Mouse (Mus musculus): ENCODE measurements at regions not wholly inside any gene's neighbourhood (a gene's known extent, or its start where the extent isn't known, plus 50 kb on each side); places are given as distances from the start of the nearest gene placed in this dataset.
A peak's percentile ranks its signal among the peaks of the same experiment; 100 is the strongest.

DNA sequence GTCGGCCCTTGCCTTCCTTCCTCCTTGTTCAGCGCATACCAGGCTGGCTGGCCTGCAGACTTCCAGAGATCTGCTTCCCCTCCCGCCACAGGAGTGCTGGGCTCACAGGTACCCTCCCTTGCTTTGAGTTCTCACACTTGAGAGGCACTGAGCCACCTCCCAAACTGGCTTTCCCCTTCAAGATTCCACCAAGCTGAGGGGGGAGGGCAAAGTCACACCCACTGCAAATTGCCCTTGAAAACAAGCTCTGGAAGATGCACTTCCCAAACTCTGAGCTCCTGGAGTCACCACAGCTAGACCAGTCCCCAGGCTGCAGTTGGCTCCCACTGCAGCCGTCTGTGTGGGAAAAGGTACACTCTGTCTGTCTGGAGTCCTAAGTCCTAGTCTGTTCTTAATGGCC lies 142.1 kb upstream of the Slc22a12 start:
- DNase-seq (ENCODE audit: low spot score in 2 of 2) = no peak

DNA sequence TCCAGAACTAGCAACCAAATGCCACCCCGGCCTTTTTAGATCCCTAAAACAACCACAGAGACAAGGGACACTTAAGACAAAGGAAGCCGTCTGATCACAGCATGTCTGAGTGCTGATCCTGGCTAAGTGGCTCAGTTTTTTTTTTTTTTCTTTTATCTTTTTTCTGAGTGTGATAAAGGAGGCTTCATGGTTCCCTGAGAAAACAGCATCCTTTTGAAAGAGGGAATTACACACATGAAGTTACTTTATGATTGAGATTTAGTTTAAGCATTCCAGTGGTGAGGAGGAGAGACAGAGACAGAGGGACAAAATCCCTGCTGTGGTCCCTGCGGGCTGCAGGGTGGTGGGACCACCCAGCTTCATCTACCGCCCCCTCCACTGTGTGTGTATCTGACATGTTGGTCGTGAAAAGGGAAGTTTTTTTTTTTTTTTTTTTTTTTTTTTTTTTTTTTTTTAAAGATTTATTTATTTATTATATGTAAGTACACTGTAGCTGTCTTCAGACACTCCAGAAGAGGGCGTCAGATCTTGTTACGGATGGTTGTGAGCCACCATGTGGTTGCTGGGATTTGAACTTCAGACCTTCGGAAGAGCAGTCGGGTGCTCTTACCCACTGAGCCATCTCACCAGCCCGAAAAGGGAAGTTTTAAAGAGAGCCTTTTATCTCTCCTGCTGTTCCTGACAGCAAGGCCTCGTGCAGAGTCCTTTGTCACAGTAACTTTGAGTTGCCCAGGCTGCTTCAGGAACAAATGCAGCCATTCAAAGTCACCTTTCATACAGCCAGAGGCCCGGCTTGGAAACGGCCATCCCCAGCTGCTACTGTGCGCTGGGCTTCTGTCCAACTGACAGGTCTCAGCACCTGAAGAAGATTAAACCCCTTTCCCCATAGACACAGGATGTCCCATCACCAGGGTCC lies 136.8 kb upstream of the Slc22a12 start:
- peak in 1 of 2 experiments; percentile 29 for DNase-seq (ENCODE audit: low spot score in 2 of 2)

DNA sequence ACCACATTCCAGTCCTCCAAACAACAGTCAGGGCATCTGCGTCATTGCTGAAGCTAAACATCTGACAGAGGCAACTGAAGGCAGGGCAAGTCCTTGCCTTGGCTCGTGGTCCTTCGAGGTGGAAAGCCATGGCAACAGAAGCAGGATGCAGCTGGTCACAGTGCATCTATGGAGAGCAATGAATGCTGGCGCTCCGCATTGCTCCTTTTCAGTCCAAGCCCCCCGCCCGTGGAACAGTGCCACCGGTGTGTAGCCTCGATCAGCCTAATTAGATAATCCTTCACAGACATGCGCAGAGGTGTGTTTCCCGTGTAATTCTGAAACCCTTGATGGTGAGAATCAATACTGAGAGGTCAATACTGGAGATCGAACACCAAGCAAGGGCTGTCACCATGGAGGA lies 134.7 kb upstream of the Slc22a12 start:
- no peak for DNase-seq (ENCODE audit: low spot score in 2 of 2)

DNA sequence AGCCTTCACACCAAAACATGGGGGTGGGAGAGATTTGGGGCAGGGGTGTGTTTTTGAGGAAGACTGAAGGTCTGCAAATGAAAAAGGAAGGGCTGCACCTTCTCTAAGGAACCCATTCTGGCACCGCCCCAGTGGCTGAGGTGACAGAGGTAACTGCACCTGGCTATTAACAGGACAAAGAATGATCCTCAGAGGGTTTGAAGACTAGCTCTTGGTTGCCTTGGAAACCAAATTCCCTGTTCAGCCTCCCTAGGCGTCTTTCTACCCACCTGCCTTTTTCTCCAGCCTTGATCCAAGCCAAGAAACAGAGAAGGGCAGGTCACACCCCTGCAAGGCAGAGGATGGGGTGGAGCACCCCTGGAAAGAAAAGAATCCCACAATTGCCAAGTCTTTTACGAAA lies 132.8 kb upstream of the Slc22a12 start:
- no peak for DNase-seq (ENCODE audit: low spot score in 2 of 2)

DNA sequence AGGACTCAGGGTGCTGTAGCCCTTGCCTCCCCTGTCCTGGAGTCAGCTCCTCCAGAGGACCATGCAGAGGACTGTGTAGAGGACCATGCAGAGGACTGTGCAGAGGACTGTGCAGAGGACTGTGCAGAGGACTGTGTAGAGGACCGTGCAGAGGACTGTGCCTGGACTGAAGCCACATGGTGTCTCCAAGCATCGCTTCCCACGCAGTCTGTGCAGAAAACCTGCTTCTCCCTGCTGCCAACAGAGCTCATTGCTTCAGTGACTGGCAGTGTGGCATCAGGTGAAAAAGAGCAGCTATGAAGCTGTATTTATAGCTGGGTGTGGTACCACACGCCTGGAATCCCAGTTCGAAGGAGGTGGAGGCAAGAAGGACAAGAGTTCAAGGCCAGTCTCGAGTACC lies 128.9 kb upstream of the Slc22a12 start:
- no peak for DNase-seq (ENCODE audit: low spot score in 2 of 2)

DNA sequence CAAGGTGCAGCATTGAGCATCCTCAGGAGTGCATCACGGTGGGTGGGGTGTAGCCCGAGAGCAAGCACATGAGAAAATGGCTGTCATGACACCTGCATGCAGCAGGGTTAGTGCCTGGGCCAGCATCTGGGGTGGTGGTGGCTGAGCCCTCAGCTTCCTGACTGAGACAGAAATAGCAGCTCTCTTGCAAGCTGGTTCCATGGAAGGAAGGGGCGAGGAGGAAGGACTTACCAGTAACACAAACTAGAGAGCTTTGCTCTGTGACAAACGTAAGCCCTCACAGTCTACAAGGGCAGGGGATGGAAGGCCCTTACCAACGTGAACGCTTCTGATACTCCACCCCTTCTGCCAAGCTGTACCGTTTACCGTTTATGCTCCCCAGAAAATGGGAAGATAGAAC lies 127.0 kb upstream of the Slc22a12 start:
- no peak for DNase-seq (ENCODE audit: low spot score in 2 of 2)

DNA sequence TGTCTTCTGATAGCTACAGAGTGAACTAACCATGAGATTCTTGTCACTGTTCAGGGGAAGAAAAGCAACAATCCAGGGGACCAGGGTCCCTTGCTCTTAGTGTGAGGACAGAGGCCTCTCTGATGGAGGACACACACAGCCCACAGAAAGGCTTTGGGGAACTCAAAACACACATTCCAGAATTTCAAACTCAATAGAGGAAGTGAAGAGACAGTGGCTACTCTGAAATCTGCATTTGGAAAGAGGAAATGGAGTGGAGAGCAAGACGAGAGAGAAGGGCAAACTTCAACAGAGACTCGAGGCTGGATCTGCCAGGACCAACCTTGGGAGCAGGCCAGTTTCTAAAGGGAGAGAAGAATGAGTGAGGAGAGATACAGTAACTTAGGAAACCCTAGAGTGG lies 125.7 kb upstream of the Slc22a12 start:
- DNase-seq (ENCODE audit: low spot score in 2 of 2) = no peak

DNA sequence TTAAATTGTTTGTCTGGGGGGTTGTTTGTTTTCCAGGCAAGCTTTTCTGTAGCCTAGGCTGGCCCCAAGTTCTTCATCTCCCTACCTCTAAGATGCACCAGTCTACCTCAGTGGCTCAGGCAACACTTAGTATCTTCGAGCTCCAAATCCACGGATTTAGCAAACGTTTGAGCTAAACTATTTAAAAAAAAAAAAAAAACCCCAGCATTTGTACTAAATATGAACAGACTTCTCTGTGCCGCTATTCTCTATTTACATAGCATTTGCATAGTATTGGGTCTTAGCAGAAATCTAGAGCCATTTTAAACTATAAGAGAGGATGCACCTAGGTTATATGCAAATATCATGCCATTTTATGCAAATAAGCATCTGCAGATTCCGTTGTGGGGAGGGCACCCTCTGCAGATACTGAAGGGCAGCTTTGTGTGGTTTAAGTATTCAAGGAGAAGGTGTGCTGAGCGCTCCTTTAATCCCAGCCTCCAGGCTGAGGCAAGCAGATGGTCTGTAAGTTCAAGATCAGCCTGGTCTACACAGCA lies 123.4 kb upstream of the Slc22a12 start:
- DNase-seq (ENCODE audit: low spot score in 2 of 2) = no peak

DNA sequence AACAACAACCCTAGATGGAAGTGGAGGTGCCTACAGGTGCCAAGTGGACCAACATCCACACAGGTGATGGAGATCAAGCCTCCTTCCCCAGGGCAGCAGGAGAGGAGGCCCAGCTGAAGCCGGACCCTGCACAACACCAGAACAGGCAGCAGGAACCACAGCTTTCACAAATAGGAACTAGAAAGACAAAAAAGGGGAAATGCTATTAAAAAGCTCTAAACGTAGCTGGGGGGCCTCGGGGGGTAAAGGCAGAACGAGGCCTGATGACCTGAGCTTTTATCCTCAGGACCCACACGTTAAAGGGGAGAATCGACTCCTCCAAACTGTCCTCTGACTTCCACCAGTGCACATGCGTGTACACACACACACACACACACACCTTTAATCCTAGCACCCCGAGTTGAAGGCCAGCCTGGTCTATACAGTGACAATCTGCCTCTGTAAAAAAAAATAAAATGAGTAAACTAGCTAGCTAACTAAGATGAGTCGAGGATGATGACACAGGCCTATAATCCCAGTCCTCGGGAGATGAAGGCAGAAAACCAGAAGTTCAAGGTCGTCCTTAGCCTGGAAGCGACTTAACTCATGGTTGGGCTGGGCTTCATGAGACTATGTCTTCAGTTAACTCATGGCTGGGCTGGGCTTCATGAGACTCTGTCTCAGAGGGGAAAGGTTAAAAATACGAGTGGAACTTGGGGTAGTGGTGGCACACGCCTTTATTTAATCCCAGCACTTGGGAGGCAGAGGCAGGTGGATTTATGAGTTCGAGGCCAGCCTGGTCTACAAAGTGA lies 122.6 kb upstream of the Slc22a12 start:
- DNase-seq (ENCODE audit: low spot score in 2 of 2) = no peak

DNA sequence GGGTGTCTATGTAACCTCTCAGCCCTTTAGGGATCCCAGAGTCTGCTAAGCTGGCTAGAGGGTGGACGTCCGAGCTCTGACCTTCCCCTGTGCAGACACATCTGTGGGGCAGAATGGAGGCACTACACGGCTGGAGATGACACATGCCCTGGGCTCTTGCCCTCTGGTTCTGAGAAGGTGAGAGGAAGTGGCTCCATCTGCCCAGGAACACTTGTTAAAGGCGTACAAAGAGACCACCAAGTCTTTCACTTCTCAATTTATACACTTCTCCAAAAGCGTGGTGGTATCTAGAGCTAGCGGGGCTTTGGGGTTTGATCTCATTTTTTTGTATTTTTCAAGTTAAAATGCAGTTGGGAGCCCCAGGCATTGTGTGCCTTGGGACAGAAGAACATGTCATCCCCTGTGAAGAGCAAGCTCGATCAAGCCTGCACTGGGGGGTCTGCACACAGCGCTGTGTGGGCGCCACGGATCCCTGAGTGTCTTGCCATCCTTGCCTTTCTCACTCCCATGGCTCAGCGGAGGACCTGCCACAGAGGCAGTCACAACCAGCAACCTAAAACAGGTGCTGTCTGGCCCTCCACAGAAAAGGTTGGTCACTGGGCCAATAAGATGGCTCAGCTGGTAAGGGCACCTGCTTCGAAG lies 121.6 kb upstream of the Slc22a12 start:
- peak in 1 of 2 experiments; percentile 23 for DNase-seq (ENCODE audit: low spot score in 2 of 2)

DNA sequence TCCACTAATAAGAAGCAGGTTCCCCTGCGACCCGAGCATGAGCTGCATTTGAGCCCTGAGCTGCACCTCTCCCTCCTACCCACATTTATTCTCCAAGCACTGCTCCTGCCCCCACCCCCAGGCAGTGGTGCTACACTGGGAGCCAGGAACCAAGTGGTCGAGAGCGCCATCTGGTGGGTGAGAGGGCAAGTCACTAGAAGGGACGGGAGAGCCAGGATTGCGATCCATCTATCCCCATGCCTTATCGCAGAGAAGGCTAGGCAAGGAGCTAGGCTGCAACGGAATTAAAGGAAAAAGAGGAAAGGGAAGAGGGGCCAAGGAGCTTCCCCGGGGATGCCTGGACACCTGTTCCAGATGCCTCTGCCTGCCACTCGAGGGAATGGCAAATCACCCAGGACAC lies 120.6 kb upstream of the Slc22a12 start:
- DNase-seq (ENCODE audit: low spot score in 2 of 2) = peak; percentile 47 to 65

DNA sequence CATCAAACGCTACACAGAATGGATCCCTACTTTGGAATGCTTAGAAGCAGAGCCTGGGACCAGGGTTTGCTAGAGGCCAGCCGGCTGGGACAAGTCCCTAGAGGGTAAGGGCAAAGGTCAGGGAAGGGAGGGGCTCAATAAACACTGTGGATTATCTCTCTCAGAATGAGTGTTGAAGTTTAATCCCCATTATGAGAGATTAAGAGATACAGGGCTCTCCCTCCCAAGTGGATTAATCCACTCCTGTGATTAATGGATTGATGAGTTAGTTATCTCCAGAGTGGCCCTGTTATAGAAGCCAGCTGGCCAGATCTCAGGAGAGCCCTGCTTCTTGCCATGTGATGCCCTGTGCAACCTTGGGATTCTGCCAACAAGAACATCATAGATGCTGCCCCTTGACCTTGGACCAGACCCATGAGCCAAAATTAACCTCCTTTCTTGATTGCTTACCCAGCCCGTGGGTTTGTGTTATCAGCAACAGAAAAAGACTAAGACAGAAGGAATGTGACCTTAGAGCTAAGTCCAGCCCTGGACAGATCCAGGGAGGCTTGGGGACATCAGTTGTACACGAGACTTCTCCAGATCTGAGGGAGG lies 119.6 kb upstream of the Slc22a12 start:
- no peak for DNase-seq (ENCODE audit: low spot score in 2 of 2)

DNA sequence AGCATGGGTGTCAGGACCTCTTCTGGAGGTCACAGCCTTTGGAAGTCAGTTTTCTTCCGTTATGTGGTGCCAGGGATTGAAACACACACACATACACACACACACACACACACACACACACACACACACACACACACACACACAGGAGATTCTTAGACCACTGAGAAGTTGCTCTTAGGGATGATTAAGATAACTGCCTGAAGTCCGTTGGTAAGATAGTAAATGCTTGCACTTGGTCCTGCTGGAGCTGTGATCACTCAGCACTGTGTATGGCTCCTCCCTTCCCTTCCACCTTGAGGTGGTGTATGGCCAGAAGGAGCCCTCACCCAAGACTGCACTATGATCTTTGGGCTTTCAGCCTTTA lies 118.7 kb upstream of the Slc22a12 start:
- DNase-seq (ENCODE audit: low spot score in 2 of 2) = no peak

DNA sequence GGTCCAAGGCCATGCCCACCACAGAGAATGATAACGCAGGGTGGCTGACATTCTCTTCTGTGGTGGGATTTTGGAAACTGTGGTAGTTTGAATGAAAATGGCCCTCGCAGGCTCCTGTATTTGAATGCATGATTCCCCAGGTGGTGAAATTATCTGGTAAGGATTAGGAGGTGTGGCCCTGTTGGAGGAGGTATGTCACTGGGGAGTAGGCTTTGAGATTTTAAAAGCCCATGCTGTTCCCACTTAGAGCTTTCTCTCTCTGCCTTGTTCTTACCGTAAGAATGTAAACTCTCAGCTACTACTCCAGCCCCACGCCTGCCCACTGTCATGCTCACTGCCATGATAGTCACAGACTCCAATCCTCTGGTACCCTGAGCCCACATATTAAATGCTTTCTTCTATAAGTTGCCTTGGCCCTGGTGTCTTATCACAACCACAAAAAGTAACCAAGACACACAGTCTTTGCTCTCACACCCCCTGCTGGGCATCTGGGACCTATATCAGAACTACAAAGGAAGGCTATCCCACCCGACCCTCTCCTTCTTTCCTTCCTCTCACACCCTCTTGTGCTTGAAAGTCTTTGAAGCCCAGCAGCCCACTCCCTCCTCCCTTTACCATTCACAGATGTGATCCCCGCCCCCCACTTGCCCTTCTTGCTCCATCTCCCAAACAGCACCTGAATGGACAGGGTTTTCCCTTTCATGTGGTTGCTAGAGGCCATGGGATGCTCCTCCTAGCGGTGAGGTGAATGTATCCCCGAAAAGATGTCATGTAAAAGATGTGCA lies 118.1 kb upstream of the Slc22a12 start:
- DNase-seq (ENCODE audit: low spot score in 2 of 2) = no peak

DNA sequence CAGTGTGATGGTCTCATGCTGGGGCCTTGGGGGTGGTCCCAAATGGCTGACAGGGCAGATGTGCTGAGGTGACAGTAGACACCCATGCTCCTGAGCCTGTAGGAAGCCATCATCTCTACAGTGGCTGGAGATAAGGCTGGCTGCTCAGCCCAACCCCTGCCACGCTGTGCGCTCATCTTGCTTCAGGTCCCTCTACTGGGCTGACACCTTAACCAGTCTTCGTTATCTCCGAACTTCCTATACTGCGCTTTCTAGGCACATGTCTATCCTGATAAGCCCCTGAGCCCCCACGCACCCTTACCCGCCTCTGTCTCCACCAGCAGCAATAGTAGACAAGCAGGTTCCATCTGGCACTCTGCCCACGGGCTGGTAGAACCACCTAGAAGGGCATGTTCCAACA lies 117.3 kb upstream of the Slc22a12 start:
- no peak for DNase-seq (ENCODE audit: low spot score in 2 of 2)

DNA sequence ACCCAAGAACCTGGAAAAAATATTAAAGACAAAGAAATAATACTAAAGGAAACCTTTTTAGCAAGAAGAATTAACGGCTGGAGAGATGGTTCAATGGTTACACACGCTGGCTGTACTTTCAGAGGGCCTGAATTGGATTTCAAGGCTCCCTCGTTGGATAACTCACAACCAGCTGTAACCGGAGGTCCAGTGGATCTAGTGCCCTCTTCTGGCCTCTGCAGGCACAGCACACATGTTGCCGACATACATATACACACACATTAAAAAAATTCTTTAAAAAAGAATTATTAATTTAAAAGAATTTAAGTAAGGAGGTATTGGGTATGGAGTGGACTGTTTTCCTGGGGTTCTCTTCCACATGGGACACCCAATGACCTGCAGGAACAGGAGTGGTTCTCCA lies 111.7 kb upstream of the Slc22a12 start:
- DNase-seq (ENCODE audit: low spot score in 2 of 2) = no peak

DNA sequence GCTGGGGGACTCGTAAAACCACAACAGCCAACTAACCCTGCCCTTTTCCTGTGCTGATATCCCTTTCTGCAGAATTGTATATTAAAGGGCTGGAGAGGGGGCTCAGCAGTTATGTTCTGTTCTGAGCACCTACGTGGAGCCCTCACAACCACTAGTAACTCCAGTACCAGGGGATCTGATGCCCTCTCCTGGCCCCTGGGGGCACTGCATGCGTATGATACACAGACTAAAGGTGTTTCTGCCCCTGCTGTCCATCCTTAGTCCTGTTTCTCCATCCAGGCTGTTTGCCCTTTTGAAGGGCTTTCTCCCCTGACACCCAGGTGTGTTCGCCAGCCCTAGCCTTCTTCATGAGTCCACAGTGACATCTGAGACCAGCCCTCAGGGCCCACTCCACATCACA lies 109.9 kb upstream of the Slc22a12 start:
- DNase-seq (ENCODE audit: low spot score in 2 of 2) = peak in 1 of 2 experiments; percentile 28

DNA sequence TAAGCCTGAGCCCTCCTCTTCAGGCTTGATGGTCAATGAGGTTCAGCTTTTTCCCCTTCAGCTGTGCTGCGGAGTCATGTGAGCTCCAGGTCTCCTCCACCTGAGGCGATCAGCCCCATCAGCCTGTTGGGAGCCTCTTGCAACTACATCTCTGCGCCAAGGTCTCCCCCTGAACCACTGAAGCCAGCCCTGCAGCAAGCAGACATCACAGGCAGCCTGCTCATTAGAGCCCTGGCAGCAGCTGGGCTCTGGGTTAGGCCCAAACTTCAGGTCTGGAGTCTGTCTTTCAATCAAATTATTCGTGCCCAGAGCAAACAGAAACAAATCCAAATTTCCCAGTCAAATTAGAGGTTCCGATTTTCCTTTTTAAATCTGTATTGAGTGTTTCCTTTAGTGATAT lies 108.4 kb upstream of the Slc22a12 start:
- DNase-seq (ENCODE audit: low spot score in 2 of 2) = no peak

DNA sequence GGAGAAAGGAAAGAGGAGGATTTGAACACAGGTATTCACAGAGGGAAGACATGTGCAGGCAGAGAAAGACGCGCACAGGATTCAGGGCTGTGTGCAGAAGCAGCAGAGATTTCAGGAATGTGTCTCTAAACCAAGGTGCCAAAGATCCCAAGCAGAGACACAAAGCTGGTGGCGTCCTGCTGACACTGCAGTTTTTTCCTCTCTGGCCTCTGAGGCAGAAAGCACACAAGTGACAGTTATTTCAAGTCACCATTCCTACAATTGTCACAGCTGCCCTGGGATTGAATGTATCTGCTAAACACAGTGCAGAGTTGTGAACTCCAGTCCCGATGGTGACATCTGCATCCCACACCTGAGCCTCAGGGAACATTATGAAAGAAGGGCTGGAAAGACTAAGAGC lies 107.1 kb upstream of the Slc22a12 start:
- DNase-seq (ENCODE audit: low spot score in 2 of 2) = no peak

DNA sequence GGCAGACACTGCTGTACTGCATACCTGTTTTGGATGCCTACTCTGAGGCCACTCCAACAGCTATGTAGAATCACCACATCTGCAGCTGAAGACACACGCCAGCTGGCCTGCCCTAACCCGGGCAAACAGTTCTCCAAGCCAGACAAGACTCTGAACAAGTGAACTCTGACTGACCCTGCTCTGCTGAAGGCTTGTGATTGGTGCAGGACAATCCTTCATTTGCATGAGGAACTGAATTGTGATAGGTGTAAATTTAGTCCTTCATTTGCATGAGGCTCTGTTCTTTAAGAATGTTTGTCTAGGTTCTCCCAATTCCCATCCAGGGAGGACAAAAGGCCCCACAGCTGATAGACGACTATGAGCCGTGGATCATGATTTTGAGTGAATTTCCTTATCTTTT lies 104.9 kb upstream of the Slc22a12 start:
- DNase-seq (ENCODE audit: low spot score in 2 of 2) = no peak

DNA sequence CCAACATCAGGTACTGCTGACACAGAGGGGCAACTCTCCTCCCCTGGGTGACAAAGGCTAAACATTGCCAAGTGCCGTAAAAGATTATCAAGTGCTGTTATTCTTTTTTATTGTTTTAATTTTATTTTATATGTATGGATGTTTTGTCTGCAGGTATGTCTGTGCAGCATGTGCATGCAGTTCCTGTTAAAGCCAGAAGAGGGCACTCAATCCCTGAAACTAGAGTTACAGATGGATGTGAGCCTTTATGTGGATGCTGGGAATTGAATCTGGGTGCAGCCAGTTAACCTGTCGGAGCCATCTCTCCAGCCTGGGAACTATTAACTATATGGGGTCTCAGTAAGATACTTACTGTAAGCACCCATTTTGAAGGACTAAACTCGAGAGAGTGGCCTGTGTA lies 104.4 kb upstream of the Slc22a12 start:
- DNase-seq (ENCODE audit: low spot score in 2 of 2) = no peak
